Mouse (Mus musculus) urinary bladder, postnatal 4 days (tissue): ENCODE results near the gene Camkmt.
A peak's percentile ranks its signal among the peaks of the same experiment; 100 is the strongest.

Experiments used
- DNase-seq, 2 experiments: peaks; one replicate each; pipeline ENCODE4 v3.0.0; 2021 to 2022; ENCODE audit warnings: low spot score in 2 of 2

The Camkmt gene

DNA sequence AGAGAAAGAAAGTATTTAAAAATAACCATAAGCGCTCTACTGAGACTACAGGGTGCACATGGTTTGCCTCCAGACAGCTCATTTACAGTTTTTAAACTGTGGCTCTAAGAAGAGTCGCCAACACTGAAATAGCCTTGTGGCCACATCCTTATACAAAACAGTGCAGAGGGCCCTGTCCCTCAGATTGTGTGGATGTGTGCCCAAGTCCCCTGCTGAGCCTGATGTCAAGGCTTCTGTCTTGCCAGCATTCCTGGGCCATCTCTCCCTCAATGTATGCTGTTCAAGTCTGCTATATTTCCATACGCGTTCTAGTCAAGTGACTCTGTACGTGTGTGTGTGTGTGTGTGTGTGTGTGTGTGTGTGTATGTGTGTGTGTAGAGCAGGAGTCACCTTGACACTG lies 201.2 kb downstream of the Camkmt start:
- DNase-seq: no peak

DNA sequence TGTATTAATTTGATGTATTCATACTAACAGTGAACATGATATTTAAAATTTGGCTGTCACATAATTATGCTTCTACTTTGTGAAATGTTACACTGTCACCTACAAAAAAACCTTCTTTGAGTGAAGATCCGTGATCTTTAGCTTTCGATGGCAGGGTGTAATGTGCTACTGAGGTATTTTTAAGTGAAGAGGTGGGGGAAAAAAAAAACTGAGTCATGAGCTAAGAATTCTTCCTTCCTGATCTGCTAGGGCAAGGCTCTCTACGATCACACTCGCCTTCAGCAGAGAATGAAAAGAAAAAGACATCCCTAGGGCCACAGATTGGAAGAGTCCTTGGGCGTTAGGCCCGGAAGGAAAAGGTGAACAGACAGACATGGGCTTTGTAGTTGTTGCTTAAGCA lies 201.9 kb downstream of the Camkmt start:
- no peak for DNase-seq

DNA sequence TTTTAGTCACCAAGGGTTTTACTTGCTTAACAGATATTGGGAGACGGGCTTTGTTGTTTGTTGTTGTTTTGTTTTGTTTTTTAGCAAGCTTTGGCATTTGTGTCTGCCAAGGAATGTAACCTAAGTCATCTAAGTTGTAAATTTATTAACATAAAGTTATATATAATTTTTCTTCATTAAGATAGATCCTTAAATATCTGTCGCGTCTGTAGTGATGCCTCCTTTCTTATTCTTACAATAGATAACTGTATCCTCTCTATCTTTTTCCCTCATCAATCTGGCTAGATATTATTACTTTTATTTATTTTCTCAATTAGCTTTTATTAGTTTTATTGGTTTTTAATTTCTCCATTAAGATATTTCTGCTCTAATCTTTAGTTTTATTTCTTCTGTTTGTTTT lies 213.3 kb downstream of the Camkmt start:
- DNase-seq: no peak

DNA sequence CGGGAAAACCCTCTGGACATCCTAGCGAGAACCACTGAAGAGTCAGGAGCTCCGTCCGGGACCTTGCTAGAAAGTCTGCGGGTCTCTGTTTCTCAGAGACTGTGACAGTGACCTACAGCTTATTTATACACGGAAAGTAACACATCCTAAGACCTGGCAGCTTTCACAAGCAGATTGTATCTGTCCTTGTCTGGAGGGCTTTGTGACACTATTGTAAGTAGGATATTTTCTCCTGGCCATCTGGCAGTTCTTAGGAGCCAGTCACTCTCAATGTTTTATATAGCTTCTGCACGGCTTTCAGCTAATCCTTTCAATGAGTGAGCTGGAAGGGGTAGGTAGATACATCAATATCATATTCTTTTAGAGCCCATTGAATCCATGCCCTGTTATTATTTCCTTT lies 218.2 kb downstream of the Camkmt start:
- DNase-seq: peak in 1 of 2 experiments; percentile 30

DNA sequence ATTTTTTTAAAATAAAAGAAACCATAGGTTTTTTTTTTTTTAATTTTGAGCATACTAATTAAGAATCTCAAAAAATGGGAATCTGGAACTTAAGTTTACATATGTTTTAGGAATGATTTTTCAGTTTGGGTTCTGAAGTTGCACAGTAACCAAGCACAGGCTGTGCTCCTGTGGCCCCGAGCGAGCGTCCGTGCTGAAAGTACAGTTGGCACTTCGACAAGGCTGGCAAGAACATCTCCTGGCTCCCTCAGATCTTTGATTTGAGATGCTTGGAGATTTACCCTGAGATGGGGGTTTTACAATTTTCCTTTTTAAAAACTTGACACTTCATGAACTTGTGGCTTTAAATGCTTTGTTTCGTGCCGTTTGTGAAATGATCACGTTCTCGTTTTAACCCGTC lies 218.7 kb downstream of the Camkmt start:
- peak in 1 of 2 experiments; percentile 51 for DNase-seq

DNA sequence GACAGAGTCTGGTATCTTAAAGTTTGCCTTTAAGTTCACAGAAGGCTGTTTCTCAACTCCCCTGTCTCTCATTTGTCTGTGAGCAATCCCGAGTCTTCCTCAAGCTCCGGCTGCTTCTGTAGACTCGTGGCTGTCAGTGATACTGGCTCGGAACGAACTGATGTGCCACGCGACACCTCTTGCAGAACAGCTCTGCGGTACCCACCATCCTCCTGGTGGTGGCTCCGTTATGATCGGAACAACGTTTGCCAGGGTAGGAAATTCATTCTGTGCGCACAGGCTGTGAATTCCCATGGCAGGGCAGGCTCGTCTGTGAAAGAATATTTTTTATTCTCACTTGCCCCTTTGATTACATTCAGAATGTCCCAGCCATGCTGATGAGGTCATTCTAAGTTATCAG lies 221.0 kb downstream of the Camkmt start:
- DNase-seq: peak in 1 of 2 experiments; percentile 43

DNA sequence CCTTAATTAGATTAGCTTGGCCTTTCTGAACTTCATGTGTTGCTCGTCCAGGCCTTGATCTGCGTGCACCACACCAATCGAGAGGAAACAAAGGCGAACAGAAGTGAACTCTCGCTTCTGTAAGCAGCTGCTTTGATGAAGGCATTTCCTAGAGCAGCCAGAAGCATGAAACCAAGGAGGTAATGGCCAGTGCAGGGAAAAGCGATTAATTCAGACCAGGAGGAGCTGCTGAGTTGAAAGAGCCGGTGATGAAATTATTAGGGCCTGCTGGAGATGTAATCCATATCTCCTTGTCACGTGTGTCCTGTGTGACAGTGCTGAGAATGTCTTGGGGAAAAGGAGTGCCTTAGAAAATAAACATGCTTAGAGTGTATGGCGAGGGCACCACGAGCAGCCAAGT lies 228.0 kb downstream of the Camkmt start:
- no peak for DNase-seq

DNA sequence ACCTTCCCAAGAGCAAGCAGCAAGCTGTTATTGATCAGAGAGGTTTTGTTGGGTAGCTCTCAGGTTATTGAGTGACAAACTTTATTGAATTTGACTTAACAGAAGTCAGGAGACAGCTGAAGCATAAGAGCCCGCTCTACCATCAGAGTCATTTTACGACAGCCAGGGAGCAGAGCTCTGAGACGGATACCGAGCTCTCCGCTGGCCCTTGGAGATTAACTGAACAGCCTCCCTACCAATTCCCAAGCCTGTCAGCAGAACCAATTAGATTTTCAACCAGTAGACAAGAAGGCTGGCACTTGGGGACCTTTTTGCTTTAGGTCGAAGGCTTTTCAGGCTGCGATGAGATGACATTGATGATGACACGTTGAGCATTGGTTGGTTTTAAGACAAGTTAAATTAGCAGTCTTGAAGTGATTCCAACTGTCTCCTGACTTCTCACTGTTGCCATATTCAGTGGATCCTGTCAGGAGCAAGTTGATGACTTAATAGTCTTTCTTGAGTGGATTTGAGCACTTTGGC lies 229.5 kb downstream of the Camkmt start:
- DNase-seq: peak in 1 of 2 experiments; percentile 29

DNA sequence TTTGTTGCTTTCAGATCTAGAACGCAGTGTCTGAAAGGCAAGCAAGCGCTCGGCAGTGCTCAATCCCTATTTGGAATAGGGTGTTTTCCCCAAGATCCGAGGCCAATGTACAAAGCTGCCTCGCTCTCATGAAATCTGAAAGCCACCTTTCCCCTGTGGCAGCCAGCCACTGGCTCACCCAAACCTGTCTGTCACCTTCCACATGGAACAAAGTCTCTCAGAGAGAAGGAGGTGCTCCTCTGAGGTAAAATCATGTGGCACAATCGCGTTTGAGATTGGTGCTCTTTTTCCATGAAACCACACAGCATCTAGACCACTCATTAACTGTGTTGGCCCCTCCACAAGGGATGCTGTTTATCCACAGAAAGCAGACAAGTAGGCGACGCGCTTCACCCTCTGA lies 238.5 kb downstream of the Camkmt start:
- DNase-seq: peak in 1 of 2 experiments; percentile 19

DNA sequence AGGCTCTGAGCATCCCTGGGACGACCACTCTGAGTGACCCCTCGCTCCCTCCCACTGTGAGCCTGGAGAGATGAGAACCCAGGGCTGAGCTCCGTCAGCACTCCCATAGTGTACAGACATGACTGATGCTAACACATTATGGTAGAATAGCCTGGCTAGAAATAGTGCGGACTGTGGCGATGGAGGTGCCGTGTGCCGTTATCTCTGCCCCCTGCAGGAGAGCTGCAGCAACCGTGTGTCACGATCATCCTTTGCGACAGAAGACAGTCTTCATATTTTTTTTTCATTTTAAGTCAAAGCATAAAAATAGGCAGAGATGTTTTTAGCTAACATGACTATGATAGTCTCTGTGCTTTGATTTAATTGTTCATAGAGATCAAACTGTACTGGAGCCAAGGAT lies 245.1 kb downstream of the Camkmt start:
- no peak for DNase-seq

DNA sequence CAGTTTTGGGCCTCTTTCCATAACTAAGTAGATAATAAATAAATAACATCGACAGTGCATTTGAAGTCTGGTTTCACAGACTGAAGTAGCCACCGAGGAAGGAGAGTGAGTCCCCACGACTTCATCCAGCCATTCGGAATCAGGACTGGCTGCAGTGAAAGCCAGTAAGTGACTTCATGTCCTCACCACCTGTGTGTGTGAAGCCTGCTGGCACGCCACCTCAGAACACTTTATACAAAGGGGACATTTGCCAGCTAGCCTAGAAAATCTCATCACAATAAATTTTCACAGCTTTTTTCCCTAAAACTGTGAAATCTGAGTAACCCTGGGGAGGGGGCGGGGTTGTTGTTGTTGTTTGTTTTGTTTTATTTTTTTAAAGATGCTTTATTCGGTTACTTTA lies 247.3 kb downstream of the Camkmt start:
- no peak for DNase-seq

DNA sequence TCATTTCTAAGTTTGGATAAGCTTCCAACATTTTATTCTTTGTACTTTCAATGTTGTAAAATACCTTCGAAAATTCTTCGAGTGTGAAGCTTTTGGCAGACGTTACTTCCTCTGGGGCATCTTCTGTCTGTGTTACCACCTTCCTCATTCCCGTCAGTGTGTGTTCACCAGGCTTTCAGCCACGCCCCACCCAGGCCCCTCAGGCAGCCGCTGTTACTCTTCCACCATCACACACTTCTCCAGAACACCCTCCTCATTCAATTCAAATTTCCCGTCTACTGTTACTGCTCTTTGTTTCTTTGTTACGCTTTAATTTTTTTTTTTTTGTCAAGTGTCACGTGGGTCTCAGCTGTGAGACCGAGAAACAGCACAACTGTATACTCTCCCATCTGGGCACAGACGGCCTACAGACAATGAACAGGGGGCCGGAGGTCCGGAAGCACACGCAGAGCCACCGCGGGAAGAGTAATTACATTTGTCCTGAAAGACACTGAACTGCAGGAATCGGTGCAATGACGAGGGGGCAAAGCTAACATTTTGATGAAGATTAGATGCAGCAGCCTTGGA lies 250.9 kb downstream of the Camkmt start:
- no peak for DNase-seq

DNA sequence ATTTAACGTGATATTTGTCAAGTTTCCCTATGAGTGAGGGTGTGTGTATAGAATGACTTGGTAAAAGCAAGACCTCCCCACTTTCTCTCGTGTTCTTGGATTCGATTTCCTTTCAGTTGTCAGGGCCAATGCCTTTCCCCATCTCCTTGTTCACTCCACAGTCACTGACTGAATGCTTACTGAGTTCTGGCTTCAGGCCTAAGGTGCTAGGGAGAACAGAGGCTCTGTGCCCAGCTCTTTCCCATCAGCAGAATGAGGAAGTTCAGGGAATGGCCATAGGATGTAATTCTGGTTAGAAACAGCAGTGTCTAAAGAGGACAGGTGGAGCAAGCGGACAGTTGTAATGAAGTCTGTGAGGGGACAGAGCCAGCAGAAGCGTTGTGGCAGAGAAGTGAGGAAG lies 252.1 kb downstream of the Camkmt start:
- no peak for DNase-seq

DNA sequence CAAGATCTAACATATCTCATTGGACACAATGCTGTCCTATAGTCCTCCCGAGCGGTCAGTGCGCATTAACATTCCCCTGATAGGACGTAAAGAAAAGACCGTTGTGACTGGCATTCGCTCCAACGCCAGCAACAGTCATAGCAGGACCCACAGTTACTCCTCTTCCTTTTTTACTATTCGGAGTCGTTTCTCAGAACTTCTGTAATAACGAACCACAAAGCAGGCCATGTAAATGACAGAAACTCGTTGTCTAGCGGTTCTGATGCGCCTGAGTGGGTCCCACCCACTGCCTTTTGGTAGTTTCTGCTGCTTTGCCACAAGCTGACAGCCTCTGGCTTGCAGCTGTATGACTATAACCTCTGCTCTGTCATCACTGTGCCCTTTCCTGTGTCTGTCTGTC lies 253.1 kb downstream of the Camkmt start:
- no peak for DNase-seq

DNA sequence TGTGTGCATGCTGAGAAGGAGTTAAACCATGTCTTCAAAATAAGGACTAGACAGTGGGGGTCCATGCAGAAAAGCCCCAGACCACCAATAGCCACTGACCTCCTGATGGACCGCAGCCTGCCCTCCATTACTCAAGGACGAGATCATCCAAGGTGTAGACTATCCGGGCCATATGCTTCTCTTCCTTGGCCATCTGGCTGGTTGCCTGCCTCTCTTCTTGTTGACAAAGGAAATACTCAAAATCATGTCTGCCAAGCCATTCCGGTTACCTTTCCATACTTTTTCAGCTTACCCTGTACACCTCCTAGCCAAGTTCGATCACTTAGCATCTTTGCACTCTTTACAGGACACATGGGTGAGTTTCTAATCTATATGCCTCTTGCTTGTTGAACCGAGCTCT lies 256.3 kb downstream of the Camkmt start:
- no peak for DNase-seq

DNA sequence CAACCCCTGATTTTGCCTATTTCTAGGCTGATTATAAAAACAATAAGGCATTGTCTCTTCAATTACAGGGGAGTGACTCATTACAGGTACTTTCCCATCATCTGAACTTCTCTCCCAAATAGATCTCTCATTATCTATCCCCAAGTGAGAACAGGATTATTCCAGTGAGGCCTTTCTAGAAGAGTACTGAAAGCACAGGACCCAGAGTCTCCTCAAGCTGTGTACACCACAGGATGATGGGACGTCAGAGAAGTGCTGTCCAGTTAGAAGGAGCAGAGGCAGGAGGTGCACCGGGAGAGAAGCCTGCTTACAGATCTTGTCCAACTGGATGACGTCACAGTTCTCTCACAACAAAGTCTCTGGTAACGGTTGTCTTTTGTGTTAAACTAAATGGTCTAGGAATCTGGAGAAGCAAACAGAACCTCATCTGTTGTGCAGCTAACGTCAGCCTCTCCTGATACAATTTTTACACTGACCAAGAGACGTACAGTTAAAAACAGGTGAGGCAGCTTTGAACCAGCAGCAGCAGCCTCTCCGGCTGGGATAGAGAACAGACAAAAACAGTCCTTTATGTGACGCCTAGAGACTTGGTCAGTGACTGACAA lies 259.1 kb downstream of the Camkmt start:
- no peak for DNase-seq

DNA sequence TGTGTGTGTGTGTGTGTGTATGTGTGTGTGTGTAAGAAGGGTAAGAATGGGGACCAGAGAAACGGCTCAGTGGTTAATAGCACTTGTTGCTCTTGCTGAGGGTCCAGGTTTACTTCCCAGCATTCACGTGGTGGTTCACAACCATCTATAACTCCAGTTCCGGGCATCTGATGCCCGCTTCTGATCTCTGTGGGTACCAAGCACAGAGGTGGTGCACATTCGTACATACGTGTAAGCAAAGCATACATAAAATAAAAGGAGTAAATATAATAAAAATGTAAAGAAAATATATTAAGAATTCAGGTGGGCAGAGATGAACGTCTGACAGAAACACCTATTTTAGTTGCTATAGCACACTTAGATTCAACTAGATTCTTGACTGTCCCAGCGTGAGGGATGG lies 260.9 kb downstream of the Camkmt start:
- DNase-seq: no peak

DNA sequence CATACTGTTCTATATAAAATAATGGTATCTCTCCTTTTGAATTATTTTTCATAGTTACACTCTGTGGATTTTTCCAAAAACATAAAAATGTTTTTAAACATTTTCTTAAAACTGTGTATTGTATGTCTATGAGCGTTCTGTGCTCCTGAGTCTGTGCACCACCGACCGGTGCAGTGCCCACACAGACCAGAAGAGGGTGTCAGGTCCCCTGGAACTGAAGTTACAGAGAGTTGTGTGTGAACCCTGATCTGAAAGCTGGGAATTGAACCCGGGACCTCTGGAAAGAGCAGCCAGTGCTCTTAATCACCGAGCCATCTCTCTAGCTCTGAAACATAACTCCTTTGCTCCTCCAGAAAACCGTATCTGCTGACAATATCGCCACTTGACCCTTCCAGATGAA lies 262.4 kb downstream of the Camkmt start:
- no peak for DNase-seq

DNA sequence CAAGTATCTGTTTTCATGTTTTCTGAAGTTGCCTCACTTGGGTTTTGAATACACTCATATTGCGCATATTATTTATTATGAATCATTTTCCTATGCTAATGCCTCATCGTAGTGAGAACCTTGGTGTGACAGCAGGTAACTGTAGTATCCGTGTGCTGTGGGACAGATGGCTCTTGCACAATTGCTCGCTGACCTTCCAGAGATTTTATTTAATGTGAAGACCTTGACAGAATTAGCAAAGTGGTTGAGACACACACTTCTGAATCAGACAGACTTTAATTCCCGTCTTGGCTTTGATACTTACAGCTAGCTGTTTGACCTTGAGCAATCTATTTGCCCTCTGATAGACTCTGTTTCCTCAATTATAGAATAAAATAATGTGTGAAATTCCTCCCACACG lies 262.8 kb downstream of the Camkmt start:
- DNase-seq: no peak

DNA sequence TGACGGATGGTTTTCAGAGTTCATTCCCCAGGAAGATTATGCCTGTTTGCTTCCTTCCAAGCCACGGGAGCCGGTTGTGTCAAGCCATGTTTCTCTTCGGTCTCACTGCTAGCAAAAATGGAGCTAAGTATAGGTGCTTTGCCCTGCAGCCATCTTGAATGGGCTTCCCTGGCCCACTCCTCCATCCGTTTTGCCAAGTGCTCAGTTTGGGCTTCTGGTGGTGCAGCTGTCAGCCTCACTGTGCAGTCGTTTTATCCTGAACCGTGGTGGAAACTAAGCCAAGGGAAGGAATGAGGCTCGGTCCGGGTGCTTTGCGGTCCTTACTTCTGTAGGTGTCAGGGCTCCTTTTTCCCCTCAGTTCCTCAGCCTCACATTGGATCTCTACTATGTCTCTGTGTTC lies 263.3 kb downstream of the Camkmt start:
- no peak for DNase-seq

DNA sequence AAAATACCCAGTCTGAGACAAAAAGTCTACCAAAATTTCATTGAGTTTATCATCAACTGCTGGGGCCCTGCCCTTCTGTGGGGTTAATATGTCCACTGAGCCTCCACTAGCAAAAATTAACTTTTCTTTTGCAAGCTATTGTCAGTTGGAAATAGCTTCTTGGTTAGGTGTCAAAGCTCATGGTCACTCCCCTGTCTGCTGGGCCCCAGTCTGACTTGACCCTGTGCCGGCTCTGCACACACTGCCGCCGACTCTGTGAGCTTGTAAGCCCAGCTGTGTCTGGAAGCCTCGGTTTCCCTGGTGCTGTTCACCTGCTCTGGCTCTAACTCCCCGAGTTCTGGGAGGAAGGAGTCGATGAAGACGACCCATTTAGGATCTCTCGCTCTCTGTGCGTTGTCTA lies 265.0 kb downstream of the Camkmt start:
- DNase-seq: no peak

DNA sequence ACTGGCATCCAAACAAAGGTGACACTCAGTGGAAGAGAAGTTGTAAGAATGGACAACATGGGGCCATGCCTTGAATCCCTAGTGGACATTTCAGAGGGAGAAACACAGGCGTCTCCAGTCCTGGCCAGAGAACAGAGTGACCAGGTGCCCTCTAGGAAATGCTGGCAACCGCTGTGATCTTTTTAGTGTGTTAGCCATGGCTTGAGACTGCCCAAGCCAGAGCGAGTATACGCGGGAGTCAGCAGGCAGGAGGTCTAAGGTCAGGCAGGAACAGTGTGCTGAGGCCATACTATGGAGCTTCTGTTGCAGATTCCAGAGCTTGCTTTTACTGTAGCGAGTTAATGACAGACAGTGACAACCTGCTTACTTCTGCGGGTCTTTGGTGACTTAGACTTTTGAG lies 270.7 kb downstream of the Camkmt start:
- no peak for DNase-seq

DNA sequence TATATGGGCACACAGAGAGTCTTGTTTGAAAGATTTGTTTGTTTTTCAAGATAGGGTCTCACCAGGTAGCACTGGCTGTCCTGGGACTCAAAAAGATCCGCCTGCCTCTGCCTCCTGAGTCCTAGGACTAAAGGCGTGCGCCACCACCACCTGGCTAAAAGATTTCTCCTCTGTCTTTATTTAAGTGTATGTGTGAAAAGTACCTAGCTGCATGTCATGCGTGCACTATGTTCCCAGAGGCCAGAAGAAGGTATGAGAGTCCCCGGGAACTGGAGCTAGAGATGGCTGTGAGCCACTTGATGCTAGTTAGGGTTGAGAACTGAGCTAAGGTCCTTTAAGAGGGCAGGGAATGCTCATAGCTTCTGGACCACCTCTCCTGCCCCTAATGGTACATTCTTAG lies 277.0 kb downstream of the Camkmt start:
- no peak for DNase-seq

DNA sequence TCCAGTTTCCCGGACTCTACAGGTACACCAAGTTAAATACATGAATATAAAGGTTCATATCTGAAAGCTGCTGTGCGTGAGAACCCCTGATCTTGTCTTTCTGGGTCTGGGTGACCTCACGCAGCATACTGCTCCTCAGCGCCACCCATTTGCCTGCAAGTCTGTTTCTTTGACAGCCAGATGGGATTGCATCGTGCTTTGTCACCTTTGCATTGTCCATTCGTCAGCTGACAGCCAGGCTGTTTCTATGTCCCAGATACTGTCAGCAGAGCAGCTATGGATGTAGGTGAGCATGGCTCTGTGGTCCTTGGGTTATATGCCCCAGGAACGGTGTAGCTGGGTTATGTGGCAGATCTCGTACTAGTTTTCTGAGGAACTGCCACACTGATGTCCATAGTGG lies 278.4 kb downstream of the Camkmt start:
- DNase-seq: no peak
